Mouse (Mus musculus): ENCODE data around the gene Entpd3.

DNA sequence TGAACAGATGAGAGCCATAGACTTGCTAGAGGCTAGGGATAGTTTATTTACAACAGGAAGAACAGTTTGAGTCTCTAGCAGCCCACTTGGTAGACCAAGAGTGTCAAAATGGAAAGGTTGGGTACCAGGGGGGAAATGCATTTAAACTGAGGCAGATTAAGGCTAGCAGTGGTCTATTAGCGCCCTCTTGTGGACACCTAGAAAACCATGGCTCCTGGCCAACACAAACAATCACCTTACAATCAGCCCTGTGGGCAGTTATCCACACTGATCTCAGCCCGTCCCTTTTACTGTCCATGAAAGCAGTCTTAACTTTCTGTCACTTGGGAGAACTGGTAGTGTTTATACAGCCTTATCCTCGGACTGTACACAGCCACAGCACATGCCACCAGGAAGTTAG lies 42.9 kb upstream of the Entpd3 start:
- TF ChIP-seq GATA1 (IDR thresholded peaks at IDR 0.05; ENCODE audit: low read length) (no peak), TAL1 (IDR thresholded peaks at IDR 0.05; ENCODE audit: low read length) (no peak)
